Mouse (Mus musculus): ENCODE data around the gene Mum1. TPM values are rescaled to one million over a fixed set of nuclear protein-coding genes. Genes with fewer than 3 reads are reported as not detected.
A peak's percentile ranks its signal among the peaks of the same experiment; 100 is the strongest.

Gene Mum1
- polyA plus RNA-seq, 1 experiment from 2014 or later: 128 TPM

DNA sequence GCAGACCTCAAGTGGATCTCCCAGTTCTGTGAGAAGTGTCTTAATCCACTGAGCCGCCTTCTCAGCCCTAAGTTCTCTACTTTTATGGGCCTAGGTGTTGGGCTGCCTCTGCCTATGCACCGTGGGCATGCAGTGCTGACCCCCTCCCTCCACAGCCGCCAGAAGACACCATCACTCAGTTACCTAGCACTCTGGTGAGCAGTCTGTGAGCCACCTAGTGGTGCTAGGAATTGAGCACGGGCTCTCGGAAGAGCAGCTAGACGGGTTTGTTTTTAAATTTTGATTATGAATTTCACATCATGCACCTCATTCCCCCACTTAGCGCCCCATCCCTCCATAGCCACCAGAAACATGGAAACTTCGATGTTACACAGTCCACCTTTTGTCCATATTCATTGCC is 62.4 kb downstream of the Mum1 start:
- DNase-seq (ENCODE audit: low spot score): no peak
- Histone ChIP-seq H3K27ac (no peak overlapping the region), H3K4me3 (no peak overlapping the region), H3K36me3 (peaks cover 65% of the 10 kb centered on the region), H3K4me1 (peaks cover 19% of the 10 kb centered on the region), H3K27me3 (ENCODE audit: low read depth, poor library complexity, severe bottlenecking) (no peaks in the 10 kb centered on the region), H3K9me3 (replicated peaks) (no peaks in the 10 kb centered on the region)
- WGBS: 66% methylated on average over 8 of the region's 8 CpGs

DNA sequence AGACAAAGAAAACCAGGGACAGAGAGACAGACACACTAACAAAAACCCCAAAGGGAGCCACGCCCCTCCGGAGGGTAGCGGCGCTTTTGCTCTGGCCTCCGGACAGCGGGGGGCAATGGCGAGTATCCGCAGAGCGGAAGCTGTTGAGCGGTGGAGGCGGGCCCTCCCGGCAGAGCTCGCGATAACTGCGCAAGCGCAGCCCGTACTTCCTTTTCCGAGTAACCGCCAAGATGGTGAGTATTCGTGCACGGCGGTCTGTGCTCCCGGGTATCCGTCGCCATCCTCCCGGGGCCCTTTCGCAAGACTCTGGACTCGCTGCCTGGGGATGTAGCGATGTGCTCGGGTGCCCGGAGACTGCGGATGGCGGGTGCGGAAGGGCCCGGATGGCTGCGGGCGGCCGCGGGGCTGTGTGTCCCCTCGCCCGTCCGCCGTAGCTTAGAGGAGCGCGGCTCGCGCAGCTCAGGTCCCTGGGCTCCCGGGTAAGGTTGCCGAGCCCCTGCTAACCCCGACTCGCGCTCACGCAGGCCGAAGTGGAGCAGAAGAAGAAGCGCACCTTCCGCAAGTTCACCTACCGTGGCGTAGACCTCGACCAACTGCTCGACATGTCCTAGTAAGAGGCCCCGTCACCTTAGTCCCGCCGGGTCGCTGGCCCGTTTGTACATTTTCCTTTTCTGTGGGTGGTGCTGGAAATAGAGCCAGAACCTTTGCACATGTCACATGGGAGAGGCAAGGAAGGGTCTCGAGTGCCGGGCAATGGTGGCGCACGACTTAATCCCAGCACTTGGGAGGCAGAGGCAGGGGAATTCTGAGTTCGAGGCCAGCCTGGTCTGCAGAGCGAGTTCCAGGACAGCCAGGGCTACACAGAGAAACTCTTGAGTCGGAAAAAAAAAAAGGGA is 66.3 kb downstream of the Mum1 start, which contains the start of gene Rps15:
Rps15 (plus strand) TSS at position 203 of the 896 bp plus-strand sequence.
- peak within 1 kb of the TSS; percentile 98 for H3K27ac ChIP-seq
- H3K27me3 ChIP-seq (ENCODE audit: low read depth, poor library complexity, severe bottlenecking): peaks cover 14% of the 10 kb centered on the region
- DNase-seq (ENCODE audit: low spot score): peak; percentile 97
- H3K9me3 ChIP-seq (replicated peaks): no peaks in the 10 kb centered on the region
- H3K4me3 ChIP-seq: peak within 1 kb of the TSS; percentile 83
- H3K36me3 ChIP-seq: peaks cover 42% of the 10 kb centered on the region
- WGBS: under 1% methylated on average over 72 of the region's 72 CpGs
- H3K4me1 ChIP-seq: peaks cover 47% of the 10 kb centered on the region

DNA sequence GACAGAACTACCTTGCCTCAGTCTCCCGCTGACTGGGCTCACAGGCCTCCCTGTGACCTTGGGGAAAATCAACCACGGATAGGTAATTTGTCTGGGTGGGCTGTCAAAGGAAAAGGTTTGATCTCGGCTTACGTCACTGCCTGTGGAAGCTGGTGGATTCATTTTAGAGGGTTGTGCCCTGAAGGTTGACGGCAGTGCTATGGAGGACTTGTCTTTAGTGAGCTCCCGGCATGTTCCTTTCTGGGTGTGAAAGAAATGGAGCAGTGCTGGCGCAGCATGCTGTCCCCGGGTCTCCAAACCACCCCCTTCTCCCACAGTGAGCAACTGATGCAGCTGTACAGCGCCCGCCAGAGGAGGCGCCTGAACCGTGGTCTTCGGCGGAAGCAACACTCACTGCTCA is 67.1 kb downstream of the Mum1 start:
- H3K4me3 ChIP-seq: peak overlapping the region; percentile 83
- no peaks in the 10 kb centered on the region for H3K9me3 ChIP-seq (replicated peaks)
- peaks cover 47% of the 10 kb centered on the region for H3K4me1 ChIP-seq
- H3K36me3 ChIP-seq: peaks cover 34% of the 10 kb centered on the region
- DNase-seq (ENCODE audit: low spot score): no peak
- peak overlapping the region; percentile 98 for H3K27ac ChIP-seq
- H3K27me3 ChIP-seq (ENCODE audit: low read depth, poor library complexity, severe bottlenecking): peaks cover 22% of the 10 kb centered on the region
- WGBS: 29% methylated on average over 14 of the region's 14 CpGs

Small RNAs within 50 kb of the gene (microRNA-seq; reads per million reads assigned to microRNA genes)
- not detected for gene Mir6911

Other genes with a start within 250 kb of the Mum1 start
- 14.9 and 16.4 TPM in 2 replicates for gene Tmem259, start 242.1 kb upstream of the Mum1 start, polyA plus RNA-seq (2016; fragmentation: Nextera tagmentation; extraction: Ambion mirVana)
- gene Cnn2, start 237.8 kb upstream of the Mum1 start, polyA plus RNA-seq (2016; fragmentation: Nextera tagmentation; extraction: Ambion mirVana): 261 and 301 TPM in 2 replicates
- 2.0 and 2.3 TPM in 2 replicates for gene Abca7, start 229.9 kb upstream of the Mum1 start, polyA plus RNA-seq (2016; fragmentation: Nextera tagmentation; extraction: Ambion mirVana)
- gene Arhgap45, start 209.8 kb upstream of the Mum1 start, polyA plus RNA-seq (2016; fragmentation: Nextera tagmentation; extraction: Ambion mirVana): 14.9 and 15.5 TPM in 2 replicates
- gene Polr2e, start 186.6 kb upstream of the Mum1 start, polyA plus RNA-seq (2016; fragmentation: Nextera tagmentation; extraction: Ambion mirVana): 319 and 357 TPM in 2 replicates
- 589 and 631 TPM in 2 replicates for gene Gpx4, start 179.3 kb upstream of the Mum1 start, polyA plus RNA-seq (2016; fragmentation: Nextera tagmentation; extraction: Ambion mirVana)
- 17.1 and 18.4 TPM in 2 replicates for gene Sbno2, start 120.9 kb upstream of the Mum1 start, polyA plus RNA-seq (2016; fragmentation: Nextera tagmentation; extraction: Ambion mirVana)
- gene Stk11, start 110.6 kb upstream of the Mum1 start, polyA plus RNA-seq (2016; fragmentation: Nextera tagmentation; extraction: Ambion mirVana): 16.1 and 17.0 TPM in 2 replicates
- gene Atp5d, start 87.8 kb upstream of the Mum1 start, polyA plus RNA-seq (2016; fragmentation: Nextera tagmentation; extraction: Ambion mirVana): 487 and 503 TPM in 2 replicates
- gene Cbarp, start 85.6 kb upstream of the Mum1 start, polyA plus RNA-seq (2016; fragmentation: Nextera tagmentation; extraction: Ambion mirVana): 3.3 and 4.7 TPM in 2 replicates
- 26.2 and 27.1 TPM in 2 replicates for gene Midn, start 78.2 kb upstream of the Mum1 start, polyA plus RNA-seq (2016; fragmentation: Nextera tagmentation; extraction: Ambion mirVana)
- gene Cirbp, start 60.4 kb upstream of the Mum1 start, polyA plus RNA-seq (2016; fragmentation: Nextera tagmentation; extraction: Ambion mirVana): 90.7 and 129 TPM in 2 replicates
- 8.7 and 13.1 TPM in 2 replicates for gene 1600002K03Rik, start 53.5 kb upstream of the Mum1 start, polyA plus RNA-seq (2016; fragmentation: Nextera tagmentation; extraction: Ambion mirVana)
- gene Efna2, start 47.0 kb upstream of the Mum1 start, polyA plus RNA-seq (2016; fragmentation: Nextera tagmentation; extraction: Ambion mirVana): 63.1 and 66.8 TPM in 2 replicates
- 311 and 345 TPM in 2 replicates for gene Ndufs7, start 22.7 kb downstream of the Mum1 start, polyA plus RNA-seq (2016; fragmentation: Nextera tagmentation; extraction: Ambion mirVana)
- 14.4 and 18.4 TPM in 2 replicates for gene Gamt, start 34.6 kb downstream of the Mum1 start, polyA plus RNA-seq (2016; fragmentation: Nextera tagmentation; extraction: Ambion mirVana)
- 61.2 and 66.2 TPM in 2 replicates for gene Dazap1, start 35.1 kb downstream of the Mum1 start, polyA plus RNA-seq (2016; fragmentation: Nextera tagmentation; extraction: Ambion mirVana)
- 1,092 and 1,255 TPM in 2 replicates for gene Rps15, start 66.0 kb downstream of the Mum1 start, polyA plus RNA-seq (2016; fragmentation: Nextera tagmentation; extraction: Ambion mirVana)
- gene Apc2, start 69.5 kb downstream of the Mum1 start, polyA plus RNA-seq (2016; fragmentation: Nextera tagmentation; extraction: Ambion mirVana): 0.90 and 2.9 TPM in 2 replicates
- 58.2 and 60.9 TPM in 2 replicates for gene 2310011J03Rik, start 94.1 kb downstream of the Mum1 start, polyA plus RNA-seq (2016; fragmentation: Nextera tagmentation; extraction: Ambion mirVana)
- 6.1 and 6.3 TPM in 2 replicates for gene Pcsk4, start 103.1 kb downstream of the Mum1 start, polyA plus RNA-seq (2016; fragmentation: Nextera tagmentation; extraction: Ambion mirVana)
- 5.4 and 6.6 TPM in 2 replicates for gene Reep6, start 103.5 kb downstream of the Mum1 start, polyA plus RNA-seq (2016; fragmentation: Nextera tagmentation; extraction: Ambion mirVana)
- gene Adamtsl5, start 122.0 kb downstream of the Mum1 start, polyA plus RNA-seq (2016; fragmentation: Nextera tagmentation; extraction: Ambion mirVana): 0.39 and 0.48 TPM in 2 replicates
- gene Plk5, start 130.0 kb downstream of the Mum1 start, polyA plus RNA-seq (2016; fragmentation: Nextera tagmentation; extraction: Ambion mirVana): 0.31 and 0.48 TPM in 2 replicates
- gene Mex3d, start 161.2 kb downstream of the Mum1 start, polyA plus RNA-seq (2016; fragmentation: Nextera tagmentation; extraction: Ambion mirVana): 7.2 and 7.5 TPM in 2 replicates
- gene Mbd3, start 173.1 kb downstream of the Mum1 start, polyA plus RNA-seq (2016; fragmentation: Nextera tagmentation; extraction: Ambion mirVana): 453 and 469 TPM in 2 replicates
- gene Uqcr11, start 180.4 kb downstream of the Mum1 start, polyA plus RNA-seq (2016; fragmentation: Nextera tagmentation; extraction: Ambion mirVana): 651 and 677 TPM in 2 replicates
- 260 and 283 TPM in 2 replicates for gene Tcf3, start 207.2 kb downstream of the Mum1 start, polyA plus RNA-seq (2016; fragmentation: Nextera tagmentation; extraction: Ambion mirVana)

Data from limb, embryonic 10.5 days (tissue).